Mouse (Mus musculus): ENCODE results near the gene Akap2. TPM values are rescaled to one million over a fixed set of nuclear protein-coding genes. Genes with fewer than 3 reads are reported as not detected.
"Not testable (repeated sequence)": the region's sequence is repeated elsewhere in the genome, so short reads cannot be mapped to it uniquely, and the experiment has no call there.

The Akap2 gene
- total RNA-seq, 2 experiments from 2014 or later = 53.8 to 60.0 TPM

- no peak for DNase-seq (ENCODE audit: low spot score in 2 of 2)
These were observed 143.7 kb downstream of the Akap2 start for GRCm38 (mm10) chr4:57861166-57861565.

- DNase-seq (ENCODE audit: low spot score in 2 of 2) = no peak
These were observed 144.4 kb downstream of the Akap2 start for GRCm38 (mm10) chr4:57861856-57862255.

DNA sequence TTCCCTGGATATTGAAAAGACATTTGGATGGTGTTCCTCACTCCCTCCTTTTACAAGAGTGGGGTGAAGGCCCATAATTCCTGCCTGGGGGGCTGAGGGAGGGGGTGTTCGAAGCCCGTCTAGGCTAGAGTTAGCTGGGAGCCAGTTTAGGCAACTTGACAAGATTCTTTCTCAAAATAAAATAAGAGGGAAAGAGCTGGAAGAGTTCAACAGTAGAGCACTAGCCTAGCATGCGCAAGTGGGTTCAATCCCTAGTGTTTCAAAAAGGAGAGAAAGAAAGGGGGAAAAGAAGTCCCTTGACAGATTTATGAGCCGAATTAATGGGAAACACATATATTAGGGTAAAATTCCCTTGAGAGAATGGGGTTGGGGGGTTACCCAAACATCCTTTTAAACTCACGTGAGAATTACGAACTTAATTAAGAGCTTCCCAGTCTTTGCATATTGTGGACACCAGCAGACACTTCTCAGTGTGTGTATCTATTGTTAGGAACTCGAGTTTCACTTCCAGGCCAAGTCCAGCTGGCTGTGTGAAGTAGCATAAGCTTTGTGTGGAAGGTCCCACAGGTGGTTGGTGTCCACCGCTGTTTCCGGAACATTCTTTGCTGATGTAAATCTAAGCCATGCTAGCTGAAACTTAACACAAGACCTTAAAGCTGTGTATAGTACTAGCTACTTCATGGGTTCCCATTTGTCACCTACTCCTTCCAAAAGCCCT, 145.0 kb downstream of the Akap2 start:
- DNase-seq (ENCODE audit: low spot score in 2 of 2) = no peak

- DNase-seq (ENCODE audit: low spot score in 2 of 2) = no peak
These were observed 148.6 kb downstream of the Akap2 start for GRCm38 (mm10) chr4:57866088-57866487.

- DNase-seq (ENCODE audit: low spot score in 2 of 2) = no peak
These were observed 149.5 kb downstream of the Akap2 start for GRCm38 (mm10) chr4:57866990-57867389.

DNA sequence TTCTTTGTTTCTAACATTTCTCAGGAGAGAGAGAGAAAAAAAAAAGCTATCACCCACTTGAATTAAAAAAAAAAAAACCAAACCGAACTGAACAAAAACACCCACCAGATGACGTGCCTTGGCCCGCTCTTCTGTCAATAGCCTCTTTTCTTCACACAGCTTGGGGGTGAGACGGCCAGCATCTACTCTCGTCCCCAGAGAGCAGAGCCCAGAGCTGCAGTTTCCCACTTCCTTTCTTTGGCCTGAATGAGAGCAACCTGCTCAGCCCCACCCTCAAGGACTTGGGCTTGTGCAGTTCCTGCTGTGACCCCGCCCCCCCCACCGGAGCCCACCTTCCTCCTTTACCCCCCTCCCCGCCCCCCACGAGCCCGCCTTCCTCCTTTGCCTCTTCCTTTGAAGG, 150.0 kb downstream of the Akap2 start:
- DNase-seq (ENCODE audit: low spot score in 2 of 2) = no peak

DNA sequence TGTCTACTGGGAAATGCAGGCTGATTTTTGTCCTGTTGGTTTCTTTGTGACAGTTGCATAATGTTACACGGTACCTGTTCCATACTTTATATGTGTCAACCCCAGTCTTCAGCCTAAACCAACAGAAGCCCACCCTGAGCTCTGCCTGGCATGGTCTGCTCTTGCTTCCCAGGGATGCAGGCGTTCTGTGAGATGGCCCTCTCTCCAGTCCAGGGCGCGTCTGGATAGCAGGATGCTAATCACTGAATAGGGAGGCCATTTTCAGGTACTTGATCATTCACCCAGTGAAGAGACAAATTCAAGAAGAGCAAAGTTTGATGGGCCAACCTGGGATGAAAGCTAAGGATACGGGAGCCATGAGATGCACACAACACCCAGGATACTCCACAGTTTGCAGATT, 161.7 kb downstream of the Akap2 start:
- DNase-seq (ENCODE audit: low spot score in 2 of 2) = no peak

DNA sequence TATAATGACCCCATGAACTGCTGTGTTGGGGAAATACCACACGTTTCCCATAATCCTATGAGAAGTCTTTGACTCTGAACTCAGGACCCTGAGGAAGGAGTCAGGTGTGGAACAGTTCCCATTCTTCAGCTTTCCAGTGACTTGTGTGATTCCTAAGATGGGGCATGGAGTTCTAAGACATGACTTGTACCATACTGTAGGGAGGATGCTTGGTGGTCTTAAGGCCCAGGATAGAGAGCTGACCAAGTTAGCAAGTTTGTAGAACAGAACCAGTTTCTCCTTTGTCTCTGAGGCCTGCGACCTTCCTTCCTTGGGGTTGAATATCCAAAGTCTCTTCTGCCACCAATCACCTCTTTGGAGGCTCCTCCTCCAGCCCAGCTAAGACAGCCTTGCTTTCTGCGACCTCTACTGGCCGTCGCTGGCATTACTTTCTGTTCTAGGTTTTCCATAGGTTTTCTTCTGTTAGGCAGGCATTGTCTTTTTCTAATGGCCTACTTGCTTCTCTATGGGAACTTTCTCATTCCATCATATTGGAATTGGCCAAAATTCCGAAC, 162.4 kb downstream of the Akap2 start:
- peak; percentile 56 to 79 for DNase-seq (ENCODE audit: low spot score in 2 of 2)

DNA sequence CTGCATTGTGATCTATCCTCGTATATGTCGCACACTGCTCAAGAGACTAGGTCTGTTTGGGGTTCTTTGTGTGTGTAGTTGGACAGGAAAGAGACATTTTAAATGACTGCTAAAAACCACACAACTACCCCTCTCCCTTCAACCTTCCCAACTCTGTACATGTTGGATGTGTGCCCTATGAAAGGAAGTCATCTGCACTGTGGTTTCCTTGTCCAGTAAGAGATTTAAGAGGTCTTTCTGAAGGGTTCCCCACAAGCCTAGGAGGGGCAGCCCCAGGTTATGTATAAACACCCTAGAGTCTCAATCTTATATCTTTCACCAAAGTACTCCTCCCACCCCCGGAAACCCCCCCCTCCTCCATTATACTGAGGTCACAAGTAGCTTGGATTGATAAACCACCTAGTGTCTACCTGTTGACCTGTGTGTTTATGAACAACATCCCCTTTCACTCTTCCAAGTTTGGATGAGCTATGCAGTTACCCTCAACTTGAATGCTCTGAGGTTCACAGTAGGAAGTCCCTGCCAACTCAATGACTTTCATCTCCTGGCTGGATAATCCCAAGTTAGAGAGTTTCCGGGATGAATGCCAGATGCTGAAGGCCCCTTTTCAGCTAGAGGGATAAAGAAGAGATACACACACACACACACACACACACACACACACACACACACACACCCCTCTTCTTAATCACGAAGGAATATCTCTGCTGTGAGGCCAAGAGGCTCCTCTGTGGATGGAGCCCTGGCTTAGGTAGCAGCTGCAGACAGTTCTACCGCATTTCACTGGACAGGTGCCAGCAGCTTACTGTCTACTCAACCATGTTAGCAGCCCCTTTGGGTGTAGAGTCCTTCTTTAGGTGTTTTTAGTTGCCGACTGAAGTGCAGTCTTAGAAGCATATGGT, 166.3 kb downstream of the Akap2 start:
- peak in 1 of 2 experiments; percentile 30 for DNase-seq (ENCODE audit: low spot score in 2 of 2)

GRCm38 (mm10) chr4:57884511-57884910, 167.1 kb downstream of the Akap2 start:
- DNase-seq (ENCODE audit: low spot score in 2 of 2) = no peak

DNA sequence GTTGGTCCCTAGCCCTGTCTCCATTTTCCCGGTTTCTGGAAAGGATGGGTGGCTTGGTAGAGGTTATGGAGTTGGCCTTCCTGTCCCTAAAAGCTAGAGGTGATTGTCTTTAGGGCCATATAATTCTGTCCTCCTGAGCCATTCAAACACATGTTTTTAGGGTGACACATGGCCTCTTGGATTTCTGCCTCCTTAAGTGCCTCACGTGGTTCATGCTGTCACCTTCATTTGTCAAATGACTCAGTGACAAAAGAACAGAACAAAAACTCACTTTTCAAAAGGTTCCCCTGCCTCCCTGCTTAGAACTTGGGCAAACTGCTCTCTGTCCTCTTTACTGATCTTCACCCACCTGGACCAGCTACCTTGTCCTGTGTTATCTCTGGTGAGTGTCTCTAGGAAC, 167.7 kb downstream of the Akap2 start:
- no peak for DNase-seq (ENCODE audit: low spot score in 2 of 2)

DNA sequence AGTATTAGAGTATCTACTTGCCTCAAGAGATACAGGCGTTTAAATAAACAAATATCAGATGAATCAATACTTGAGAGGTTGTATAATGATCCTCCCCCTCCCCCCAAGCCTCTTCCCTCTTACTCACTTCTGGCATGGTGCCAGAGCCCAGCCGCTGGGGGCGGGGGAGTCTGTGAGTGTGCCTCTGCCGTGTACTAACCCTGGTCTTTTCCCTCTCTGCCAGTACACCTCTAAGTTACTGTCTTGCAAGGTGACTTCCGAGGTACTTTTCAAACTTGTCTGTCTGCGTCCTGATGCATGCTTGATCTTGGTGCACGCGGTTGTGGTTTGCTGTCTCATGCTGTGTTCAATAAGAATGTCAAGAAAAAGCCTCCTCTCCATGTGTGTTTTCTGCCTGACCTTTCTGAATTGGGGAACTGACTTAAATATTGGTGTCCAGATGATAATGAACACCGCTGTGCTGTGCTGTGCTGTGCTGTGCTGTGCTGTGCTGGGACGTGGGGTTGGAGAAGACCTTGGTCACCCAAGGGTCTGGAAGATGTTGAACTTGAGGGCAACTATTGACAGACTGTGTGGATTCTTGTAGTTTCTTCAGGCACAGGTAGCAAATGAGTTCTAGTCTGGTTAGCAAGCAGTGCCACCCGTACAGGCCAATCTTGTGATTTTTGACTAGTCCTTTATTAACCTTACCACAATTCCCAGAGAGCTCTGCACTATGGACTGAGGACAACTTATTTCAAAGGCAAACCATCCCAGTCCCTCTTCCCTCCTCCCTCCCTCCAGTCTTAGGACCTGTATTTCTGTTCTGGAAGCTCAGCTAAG, 168.8 kb downstream of the Akap2 start:
- DNase-seq (ENCODE audit: low spot score in 2 of 2) = no peak

DNA sequence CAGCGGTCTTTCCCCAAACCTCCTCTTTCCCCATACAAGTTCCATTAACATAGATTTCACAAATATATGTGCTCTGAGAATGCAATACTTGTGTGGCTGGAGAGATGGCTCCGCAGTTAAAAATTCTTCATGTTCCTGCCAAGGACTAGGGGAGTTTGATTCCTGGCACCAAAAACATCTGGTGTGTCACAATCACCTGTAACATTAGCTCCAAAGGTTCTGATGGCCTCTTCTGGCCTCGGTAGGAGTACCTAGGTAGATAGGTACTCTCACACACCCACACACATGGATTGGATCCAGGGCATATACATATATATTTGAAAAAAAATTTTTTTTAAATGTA, 169.4 kb downstream of the Akap2 start:
- no peak for DNase-seq (ENCODE audit: low spot score in 2 of 2)

- DNase-seq (ENCODE audit: low spot score in 2 of 2) = no peak
These were observed 170.8 kb downstream of the Akap2 start for GRCm38 (mm10) chr4:57888246-57888645.

DNA sequence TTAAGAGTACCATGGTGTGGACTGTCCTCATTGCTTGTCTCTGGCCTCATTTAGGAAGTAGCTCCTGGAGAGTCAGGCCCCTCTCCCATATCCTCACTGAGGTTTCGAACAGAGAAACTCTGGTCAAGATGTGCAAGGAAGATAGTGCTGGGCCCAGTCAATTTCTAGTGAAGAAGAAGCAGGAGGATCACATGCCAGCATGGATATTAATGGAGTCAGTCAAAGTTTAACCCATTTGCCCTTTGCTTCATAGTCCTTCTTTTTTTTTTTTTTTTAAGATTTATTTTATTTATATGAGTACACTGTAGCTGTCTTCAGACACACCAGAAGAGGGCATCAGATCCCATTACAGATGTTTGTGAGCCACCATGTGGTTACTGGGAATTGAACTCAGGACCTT, 171.5 kb downstream of the Akap2 start:
- not testable (repeated sequence) for DNase-seq (ENCODE audit: low spot score in 2 of 2)

- DNase-seq (ENCODE audit: low spot score in 2 of 2) = no peak
These were observed 172.3 kb downstream of the Akap2 start for GRCm38 (mm10) chr4:57889773-57890172.

GRCm38 (mm10) chr4:57892001-57892586, 174.6 kb downstream of the Akap2 start:
- DNase-seq (ENCODE audit: low spot score in 2 of 2) = no peak

DNA sequence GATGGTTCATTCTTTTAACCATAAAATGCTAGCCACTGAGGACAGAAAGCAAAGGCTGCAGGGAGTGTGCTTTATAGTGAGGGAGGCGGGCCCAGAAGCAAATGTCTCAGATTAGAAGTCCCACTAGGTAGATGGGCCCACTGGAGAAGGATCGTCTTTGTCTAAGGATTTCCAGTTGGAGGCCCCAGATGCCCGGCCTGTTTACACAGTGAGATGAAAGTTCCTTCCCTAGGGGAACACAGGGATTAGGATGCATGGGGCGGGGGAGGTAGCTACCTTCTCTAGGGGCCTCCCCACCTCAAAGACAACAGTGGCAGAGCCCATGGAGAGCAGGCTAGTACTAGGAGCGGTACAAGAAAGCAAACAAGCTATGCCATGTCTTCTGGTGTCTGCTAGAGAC, 177.7 kb downstream of the Akap2 start:
- no peak for DNase-seq (ENCODE audit: low spot score in 2 of 2)

- DNase-seq (ENCODE audit: low spot score in 2 of 2) = no peak
These were observed 178.4 kb downstream of the Akap2 start for GRCm38 (mm10) chr4:57895902-57896301.

- no peak for DNase-seq (ENCODE audit: low spot score in 2 of 2)
These were observed 179.2 kb downstream of the Akap2 start for GRCm38 (mm10) chr4:57896631-57897030.

DNA sequence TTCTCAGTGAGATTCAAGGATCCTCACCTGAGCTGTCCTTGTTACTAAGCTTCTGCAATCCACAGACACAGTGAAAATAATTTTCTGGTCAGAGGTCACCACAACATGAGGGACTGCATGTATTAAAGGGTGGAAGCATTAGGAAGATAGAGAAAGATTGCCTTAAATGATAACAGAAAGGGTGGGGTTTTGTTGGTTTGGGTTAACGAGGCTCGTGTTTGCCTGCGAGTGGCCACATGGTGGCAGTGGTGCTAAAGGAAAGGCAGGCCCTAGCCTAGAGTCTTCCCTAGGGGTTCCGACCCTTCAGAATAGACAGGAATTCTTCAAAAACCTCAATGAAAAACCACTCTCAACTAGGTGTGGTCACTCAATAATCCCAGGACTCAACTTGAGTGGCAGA, 183.8 kb downstream of the Akap2 start:
- DNase-seq (ENCODE audit: low spot score in 2 of 2) = peak in 1 of 2 experiments; percentile 37

Measured in gastrocnemius, postnatal 4 days (tissue).